Mouse (Mus musculus) naive thymus-derived CD4-positive, alpha-beta T cell, adult 5 months (primary cell): ENCODE data around the gene C1d. TPM values are rescaled to one million over a fixed set of nuclear protein-coding genes. Genes with fewer than 3 reads are reported as not detected.

Experiments
- polyA plus RNA-seq: library from polyadenylated mRNA; unstranded; fragments of 100-300 nt; shearing (Covaris generic); gene quantifications from one replicate; pipeline ENCODE4 v1.2.1, GENCODE M21; 2017

C1d gene
- polyA plus RNA-seq, result 33.5 TPM

GRCm38 (mm10) chr11:17257443-17257842, at the start of gene C1d:
TSS of gene C1d (plus strand) at chr11:17257579.

DNA sequence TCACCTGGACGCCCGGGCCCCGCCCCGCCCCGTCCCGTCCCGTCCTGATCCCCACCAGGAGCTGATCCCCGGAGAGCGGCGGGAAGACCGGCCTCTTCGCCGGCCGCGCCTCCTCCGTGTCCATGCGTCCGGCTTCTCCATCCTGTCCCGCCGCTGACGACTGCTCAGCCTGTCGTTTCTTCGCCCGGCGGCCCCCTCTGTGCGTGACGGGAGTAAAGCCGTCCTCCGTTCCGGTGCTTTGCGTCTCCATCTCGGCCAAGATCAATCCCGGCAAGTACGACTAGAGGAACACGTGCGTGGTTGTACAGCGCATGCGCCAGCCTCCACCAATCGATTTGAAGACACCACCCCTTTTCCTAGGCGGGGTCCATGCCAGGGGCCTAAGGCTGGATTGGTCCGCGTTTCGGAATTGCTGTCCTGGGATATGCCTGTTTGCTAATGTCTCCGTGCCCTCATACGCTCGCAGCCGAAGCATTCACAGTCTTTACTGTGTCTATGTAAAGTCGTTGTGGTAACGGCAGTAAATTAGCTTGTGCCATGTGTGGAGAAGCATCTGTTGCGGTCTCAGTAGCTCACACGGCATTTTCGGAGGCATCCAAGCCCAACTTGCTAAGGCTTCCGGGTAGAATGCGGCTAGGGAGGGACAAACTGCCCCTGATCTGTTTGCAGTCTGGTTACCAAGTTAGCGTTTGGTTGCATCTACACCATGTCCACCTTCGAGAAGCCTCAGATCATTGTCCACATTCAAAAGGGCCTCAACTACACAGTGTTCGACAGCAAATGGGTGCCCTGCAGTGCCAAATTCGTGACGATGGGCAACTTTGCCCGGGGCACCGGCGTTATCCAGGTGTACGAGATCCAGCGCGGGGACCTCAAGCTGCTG, 45.9 kb upstream of the C1d start, which contains the start of gene Pno1:
Gene Pno1, minus strand, starts transcription at position 311 of the 883 bp plus-strand sequence.

Other genes with a start within 250 kb of the C1d start
- gene Cnrip1, start 206.0 kb upstream of the C1d start, polyA plus RNA-seq, result 0.58 TPM
- gene Plek, start 205.2 kb upstream of the C1d start, polyA plus RNA-seq, result 0.25 TPM
- gene Ppp3r1, start 98.3 kb upstream of the C1d start, polyA plus RNA-seq, result 103 TPM
- gene Wdr92, start 75.5 kb upstream of the C1d start, polyA plus RNA-seq, result 15.9 TPM
- 34.8 TPM for gene Pno1, start 46.0 kb upstream of the C1d start, polyA plus RNA-seq